ENCODE assay signal across 26 mouse cellular contexts in genomic region chr6:39345430-39345829, GRCm38 (mm10). TPM values are rescaled to one million over a fixed set of nuclear protein-coding genes. Genes with fewer than 3 reads are reported as not detected.
A peak's percentile ranks its signal among the peaks of the same experiment; 100 is the strongest.
DNase-seq lines count a peak whose midpoint lies in the region; ATAC-seq and TF ChIP-seq lines count a peak whose summit lies in the region.
"Had no signal": no experiment of that assay in that cellular context is flagged by ENCODE, and none has a peak within 500 bp of the region (broad histone marks: within the 10 kb centered on the region; RNA-seq: fewer than 3 reads in every experiment).

No protein-coding gene starts in this region.

- no peak for DNase-seq in forebrain, embryonic 11.5 days (ENCODE audit: low spot score)
- DNase-seq in forebrain, postnatal 0 days, result no peak
- DNase-seq in hindbrain, embryonic 14.5 days (ENCODE audit: low spot score), result no peak
- DNase-seq in heart, postnatal 25 days (ENCODE audit: low spot score), result no peak
- DNase-seq in right cerebral cortex, postnatal 14 days, result no peak
- DNase-seq: adrenal gland, adult 2 months; cerebellum, adult 11-12 months; cerebellum, postnatal 36 days; gastrocnemius, postnatal 14 days; heart, adult 2 months; kidney, adult 8-10 months; kidney, postnatal 25 days; thymus, adult 18-20 months had no signal

- H3K4me1 ChIP-seq in forebrain, embryonic 11.5 days (replicated peaks; ENCODE audit: control insufficient read depth, insufficient read depth, low read length), result peaks cover 24% of the 10 kb centered on the region; the same call in 1 of the 2 replicates
- no peaks in the 10 kb centered on the region for H3K4me1 ChIP-seq in forebrain, postnatal 0 days (ENCODE audit: insufficient read depth)
- H3K4me1 ChIP-seq in neural tube, embryonic 12.5 days, result peaks cover 38% of the 10 kb centered on the region
- peaks cover 25% of the 10 kb centered on the region for H3K4me1 ChIP-seq in neural tube, embryonic 15.5 days
- H3K4me1 ChIP-seq in hindbrain, embryonic 14.5 days (replicated peaks; ENCODE audit: control insufficient read depth, insufficient read depth, low read length), result peaks cover 16% of the 10 kb centered on the region
- H3K4me1 ChIP-seq: liver, embryonic 15.5 days had no signal

- no peak overlapping the region for H3K4me2 ChIP-seq in forebrain, embryonic 11.5 days (ENCODE audit: low read depth, low read length, severe bottlenecking)
- H3K4me2 ChIP-seq in forebrain, postnatal 0 days (ENCODE audit: low read depth), result no peak overlapping the region
- H3K4me2 ChIP-seq in neural tube, embryonic 12.5 days (replicated peaks), result peak overlapping the region; percentile 18; the same call in 1 of the 2 replicates
- no peak overlapping the region for H3K4me2 ChIP-seq in neural tube, embryonic 15.5 days
- H3K4me2 ChIP-seq in hindbrain, embryonic 14.5 days (replicated peaks), result no peak overlapping the region
- H3K4me2 ChIP-seq: embryonic facial prominence, embryonic 15.5 days; heart, embryonic 15.5 days; hindbrain, embryonic 15.5 days; limb, embryonic 13.5 days; liver, embryonic 15.5 days had no signal

- TF ChIP-seq CTCF in forebrain, postnatal 0 days (IDR thresholded peaks at IDR 0.05; ENCODE audit: low read depth), result no peak

- no peaks in the 10 kb centered on the region; the same call in 1 of the 2 replicates for H3K36me3 ChIP-seq in forebrain, embryonic 11.5 days (ENCODE audit: control insufficient read depth, insufficient read depth, low read length)
- H3K36me3 ChIP-seq in forebrain, postnatal 0 days (ENCODE audit: insufficient read depth), result peaks cover 56% of the 10 kb centered on the region
- H3K36me3 ChIP-seq in neural tube, embryonic 12.5 days, result peaks cover 46% of the 10 kb centered on the region
- H3K36me3 ChIP-seq in neural tube, embryonic 15.5 days, result peaks cover 51% of the 10 kb centered on the region
- H3K36me3 ChIP-seq in hindbrain, embryonic 14.5 days (replicated peaks; ENCODE audit: control insufficient read depth, insufficient read depth), result peaks cover 67% of the 10 kb centered on the region

- intact Hi-C loops in heart, postnatal 25 days (cut with DNase I), result no loop called here

- no peak overlapping the region for H3K9ac ChIP-seq in forebrain, embryonic 11.5 days (ENCODE audit: low read length)
- H3K9ac ChIP-seq in forebrain, postnatal 0 days, result no peak overlapping the region
- peak overlapping the region; percentile 38; the same call in 1 of the 2 replicates for H3K9ac ChIP-seq in neural tube, embryonic 12.5 days
- H3K9ac ChIP-seq in neural tube, embryonic 15.5 days (replicated peaks), result no peak overlapping the region
- no peak overlapping the region for H3K9ac ChIP-seq in hindbrain, embryonic 14.5 days
- H3K9ac ChIP-seq: embryonic facial prominence, embryonic 15.5 days; heart, embryonic 15.5 days; hindbrain, embryonic 15.5 days; limb, embryonic 13.5 days; liver, embryonic 15.5 days had no signal

- 19% methylated on average over 7 of the region's 7 CpGs for WGBS in forebrain, embryonic 11.5 days
- 25% methylated on average over 7 of the region's 7 CpGs for WGBS in forebrain, postnatal 0 days
- WGBS in neural tube, embryonic 12.5 days, result 16% methylated on average over 7 of the region's 7 CpGs
- WGBS in neural tube, embryonic 15.5 days, result 21% methylated on average over 7 of the region's 7 CpGs
- 21% methylated on average over 7 of the region's 7 CpGs for WGBS in hindbrain, embryonic 14.5 days

- H3K27ac ChIP-seq in forebrain, embryonic 11.5 days (ENCODE audit: low read depth, low read length), result peak overlapping the region; percentile 63; the same call in 1 of the 2 replicates
- H3K27ac ChIP-seq in forebrain, postnatal 0 days (ENCODE audit: low read depth, low read length), result no peak overlapping the region; the same call in 1 of the 2 replicates
- no peak overlapping the region for H3K27ac ChIP-seq in neural tube, embryonic 12.5 days
- H3K27ac ChIP-seq in neural tube, embryonic 15.5 days (replicated peaks), result no peak overlapping the region
- peak overlapping the region; percentile 20; the same call in 1 of the 2 replicates for H3K27ac ChIP-seq in hindbrain, embryonic 14.5 days
- H3K27ac ChIP-seq: embryonic facial prominence, embryonic 15.5 days; heart, adult 2 months; heart, embryonic 15.5 days; hindbrain, embryonic 15.5 days; limb, embryonic 13.5 days; liver, embryonic 15.5 days had no signal

- no peaks in the 10 kb centered on the region for H3K27me3 ChIP-seq in forebrain, embryonic 11.5 days (ENCODE audit: control insufficient read depth, insufficient read depth, low read length)
- no peaks in the 10 kb centered on the region for H3K27me3 ChIP-seq in forebrain, postnatal 0 days (ENCODE audit: insufficient read depth, low read length)
- H3K27me3 ChIP-seq in neural tube, embryonic 12.5 days (replicated peaks), result no peaks in the 10 kb centered on the region
- H3K27me3 ChIP-seq in neural tube, embryonic 15.5 days (replicated peaks), result no peaks in the 10 kb centered on the region
- H3K27me3 ChIP-seq in hindbrain, embryonic 14.5 days (ENCODE audit: control insufficient read depth, insufficient read depth, low read length), result no peaks in the 10 kb centered on the region
- H3K27me3 ChIP-seq: embryonic facial prominence, embryonic 15.5 days; heart, embryonic 15.5 days; hindbrain, embryonic 15.5 days; limb, embryonic 13.5 days had no signal

- H3K4me3 ChIP-seq in forebrain, embryonic 11.5 days (ENCODE audit: low read depth, low read length), result no peak overlapping the region
- no peak overlapping the region for H3K4me3 ChIP-seq in forebrain, postnatal 0 days (ENCODE audit: low read depth, low read length)
- H3K4me3 ChIP-seq in neural tube, embryonic 12.5 days, result no peak overlapping the region; the same call in 1 of the 2 replicates
- no peak overlapping the region for H3K4me3 ChIP-seq in neural tube, embryonic 15.5 days (replicated peaks)
- H3K4me3 ChIP-seq in hindbrain, embryonic 14.5 days (replicated peaks; ENCODE audit: low read length), result no peak overlapping the region
- H3K4me3 ChIP-seq: embryonic facial prominence, embryonic 15.5 days; heart, adult 2 months; heart, embryonic 15.5 days; hindbrain, embryonic 15.5 days; limb, embryonic 13.5 days; liver, embryonic 15.5 days; megakaryocyte, embryonic 14.5 days had no signal

- H3K9me3 ChIP-seq in forebrain, embryonic 11.5 days (ENCODE audit: control insufficient read depth, low read length), result no peaks in the 10 kb centered on the region
- no peaks in the 10 kb centered on the region for H3K9me3 ChIP-seq in forebrain, postnatal 0 days (ENCODE audit: low read length)
- no peaks in the 10 kb centered on the region for H3K9me3 ChIP-seq in neural tube, embryonic 12.5 days
- H3K9me3 ChIP-seq in neural tube, embryonic 15.5 days (replicated peaks), result no peaks in the 10 kb centered on the region
- H3K9me3 ChIP-seq in hindbrain, embryonic 14.5 days (ENCODE audit: control insufficient read depth, low read length), result no peaks in the 10 kb centered on the region
- H3K9me3 ChIP-seq: embryonic facial prominence, embryonic 15.5 days; heart, embryonic 15.5 days; hindbrain, embryonic 15.5 days; limb, embryonic 13.5 days; liver, embryonic 15.5 days; megakaryocyte, embryonic 14.5 days had no signal

- ATAC-seq in forebrain, embryonic 11.5 days (replicated peaks; ENCODE audit: low FRiP score), result peak; percentile 22
- ATAC-seq in forebrain, postnatal 0 days, result no peak; the same call in 1 of the 2 replicates
- ATAC-seq in neural tube, embryonic 12.5 days (ENCODE audit: low FRiP score, low read depth), result 0 out of 2 replicates have a peak, but pooled peaks have one; percentile 23
- ATAC-seq in neural tube, embryonic 15.5 days (ENCODE audit: low FRiP score), result no peak
- ATAC-seq in hindbrain, embryonic 14.5 days (ENCODE audit: low FRiP score), result no peak
- ATAC-seq in erythroid progenitor cell, adult 5-6 weeks (replicated peaks; ENCODE audit: low FRiP score, poor library complexity, severe bottlenecking), result no peak
- ATAC-seq: lung, postnatal 0 days had no signal

RNA-seq across cellular contexts. Expression of gene Slc37a3, which starts 32.0 kb away (rescaled TPM):
- polyA plus RNA-seq in forebrain, embryonic 11.5 days (2014; fragmentation: Nextera tagmentation; extraction: Ambion mirVana), result 36.7 and 39.4 TPM in 2 replicates
- 32.0 and 38.5 TPM in 2 replicates for total RNA-seq in forebrain, postnatal 0 days (2014; rRNA removed)
- polyA plus RNA-seq in forebrain, postnatal 0 days (2015; fragmentation: Nextera tagmentation; extraction: Ambion mirVana), result 44.4 and 58.2 TPM in 2 replicates
- polyA plus RNA-seq in neural tube, embryonic 12.5 days (2016; fragmentation: Nextera tagmentation; extraction: Ambion mirVana), result 57.1 and 63.6 TPM in 2 replicates
- polyA plus RNA-seq in neural tube, embryonic 15.5 days (2015; fragmentation: Nextera tagmentation; extraction: Ambion mirVana), result 52.6 and 53.1 TPM in 2 replicates
- 62.4 and 63.8 TPM in 2 replicates for polyA plus RNA-seq in hindbrain, embryonic 14.5 days (2014; fragmentation: Nextera tagmentation; extraction: Ambion mirVana)
- total RNA-seq in erythroid progenitor cell, adult 5-6 weeks (2015; ENCODE audit: low replicate concordance), result 1.4 and 10.9 TPM in 2 replicates
- 0.83 and 2.3 TPM in 2 replicates for total RNA-seq in erythroid progenitor cell, adult 5-6 weeks (2017; ENCODE audit: low replicate concordance)
- total RNA-seq in heart, postnatal 25 days (2021), result 10 to 100 TPM; 16.4 to 20.5 TPM

RNA-seq across cellular contexts. Expression of gene Rab19, which starts 35.5 kb away (rescaled TPM):
- 0.28 and 0.55 TPM in 2 replicates for polyA plus RNA-seq in forebrain, embryonic 11.5 days (2014; fragmentation: Nextera tagmentation; extraction: Ambion mirVana)
- not detected in 2 replicates for total RNA-seq in forebrain, postnatal 0 days (2014; rRNA removed)
- 0.12 and 0.31 TPM in 2 replicates for polyA plus RNA-seq in forebrain, postnatal 0 days (2015; fragmentation: Nextera tagmentation; extraction: Ambion mirVana)
- polyA plus RNA-seq in neural tube, embryonic 12.5 days (2016; fragmentation: Nextera tagmentation; extraction: Ambion mirVana), result 0.32 and 0.33 TPM in 2 replicates
- 0.09 and 1.9 TPM in 2 replicates for polyA plus RNA-seq in neural tube, embryonic 15.5 days (2015; fragmentation: Nextera tagmentation; extraction: Ambion mirVana)
- polyA plus RNA-seq in hindbrain, embryonic 14.5 days (2014; fragmentation: Nextera tagmentation; extraction: Ambion mirVana), result 0.17 and 0.40 TPM in 2 replicates
- total RNA-seq in erythroid progenitor cell, adult 5-6 weeks (2015; ENCODE audit: low replicate concordance), result 2.5 TPM in 1 of 2 replicates, not detected in the other
- 0.68 and 1.3 TPM in 2 replicates for total RNA-seq in erythroid progenitor cell, adult 5-6 weeks (2017; ENCODE audit: low replicate concordance)
- under 1 TPM in 1 of 2 experiments, not detected in 1; 0.34 TPM for total RNA-seq in heart, postnatal 25 days (2021)
- total RNA-seq: gastrocnemius, postnatal 14 days; layer of hippocampus, postnatal 10 days; left cerebral cortex, postnatal 10 days; MEL had no signal
- polyA plus RNA-seq: adrenal gland, adult 2 months had no signal

Comparison
In these comparisons a context has a peak if more than half of its experiments do, and no peak if none do; other contexts are left out.
1. ATAC-seq: peak in forebrain, embryonic 11.5 days (single experiment) and neural tube, embryonic 12.5 days (single experiment); none in forebrain, postnatal 0 days (single experiment), neural tube, embryonic 15.5 days (single experiment), hindbrain, embryonic 14.5 days (single experiment) and erythroid progenitor cell, adult 5-6 weeks (single experiment).
2. H3K27ac ChIP-seq: peak in forebrain, embryonic 11.5 days (single experiment) and hindbrain, embryonic 14.5 days (single experiment); none in forebrain, postnatal 0 days (single experiment), neural tube, embryonic 12.5 days (single experiment) and neural tube, embryonic 15.5 days (single experiment).